Comparison of ENCODE assay signal across 8 mouse cellular contexts in genomic region chr1:180569453-180569852, GRCm38 (mm10). TPM values are rescaled to one million over a fixed set of nuclear protein-coding genes. Genes with fewer than 3 reads are reported as not detected.
A peak's percentile ranks its signal among the peaks of the same experiment; 100 is the strongest.
DNase-seq lines count a peak whose midpoint lies in the region; ATAC-seq and TF ChIP-seq lines count a peak whose summit lies in the region.

No protein-coding gene starts in this region.

- dilution Hi-C loops in CH12.LX (cut with MboI; ENCODE audit: extremely low pct_ligation_motif_present, extremely low pct_unique_long_range_greater_than_20kb, low sequenced_read_pairs), result no loop called here

- ATAC-seq in liver, embryonic 13.5 days (ENCODE audit: low read depth), result no peak
- no peak for ATAC-seq in erythroid progenitor cell, adult 5-6 weeks (replicated peaks; ENCODE audit: low FRiP score, poor library complexity, severe bottlenecking)

- TF ChIP-seq RAD21 in CH12.LX (IDR thresholded peaks at IDR 0.05; ENCODE audit: low read depth, low read length), result no peak

- no peak for TF ChIP-seq EP300 in CH12.LX (IDR thresholded peaks at IDR 0.05; ENCODE audit: low read length)

- H3K27me3 ChIP-seq in heart, embryonic 10.5 days (ENCODE audit: insufficient read depth, poor library complexity, severe bottlenecking), result 0 out of 2 replicates have a peak, but pooled peaks cover 4% of the 10 kb centered on the region
- H3K27me3 ChIP-seq in CH12.LX (replicated peaks), result no peaks in the 10 kb centered on the region
- no peaks in the 10 kb centered on the region for H3K27me3 ChIP-seq in liver, embryonic 13.5 days

- peaks cover 40% of the 10 kb centered on the region for H3K4me1 ChIP-seq in heart, embryonic 10.5 days
- peaks cover 24 to 50% of the 10 kb centered on the region in 2 experiments for H3K4me1 ChIP-seq in CH12.LX (ENCODE audit: control insufficient read depth in 1 of 2, insufficient read depth in 2 of 2)
- peaks cover 2% of the 10 kb centered on the region; the same call in 1 of the 2 replicates for H3K4me1 ChIP-seq in embryonic fibroblast, embryonic 13.5 days (ENCODE audit: control insufficient read depth, insufficient read depth, low read length)
- peaks cover 51% of the 10 kb centered on the region for H3K4me1 ChIP-seq in liver, embryonic 13.5 days (replicated peaks)

- peaks cover 18% of the 10 kb centered on the region for H3K36me3 ChIP-seq in heart, embryonic 10.5 days
- H3K36me3 ChIP-seq in CH12.LX (replicated peaks in 1 of 2; ENCODE audit: control insufficient read depth in 1 of 2, insufficient read depth in 1 of 2, low read length in 1 of 2), result peaks cover 5 to 35% of the 10 kb centered on the region in 2 experiments
- H3K36me3 ChIP-seq in liver, embryonic 13.5 days, result peaks cover 24% of the 10 kb centered on the region

- under 1% methylated on average over 17 of the region's 17 CpGs for WGBS in heart, embryonic 10.5 days
- 0% methylated on average over 17 of the region's 17 CpGs for WGBS in liver, embryonic 13.5 days (ENCODE audit: insufficient replicate concordance)

- peak overlapping the region; percentile 97 for H3K4me2 ChIP-seq in CH12.LX (ENCODE audit: insufficient read depth, low read depth, poor library complexity, severe bottlenecking)
- H3K4me2 ChIP-seq in liver, embryonic 13.5 days, result peak overlapping the region; percentile 99

- H3K27ac ChIP-seq in heart, embryonic 10.5 days, result peak overlapping the region; percentile 94
- H3K27ac ChIP-seq in CH12.LX (ENCODE audit: insufficient read depth, low read depth), result peak overlapping the region; percentile 70
- H3K27ac ChIP-seq in embryonic fibroblast, embryonic 13.5 days (ENCODE audit: insufficient read depth, low read length), result peak overlapping the region; percentile 65; the same call in 1 of the 2 replicates
- peak overlapping the region; percentile 81 for H3K27ac ChIP-seq in liver, embryonic 13.5 days

- in situ Hi-C loops in CH12.LX (cut with MboI; ENCODE audit: low pct_ligation_motif_present, low pct_unique_long_range_greater_than_20kb, low sequenced_read_pairs), result no loop called here

- peak overlapping the region; percentile 88 for H3K4me3 ChIP-seq in heart, embryonic 10.5 days
- H3K4me3 ChIP-seq in CH12.LX (replicated peaks in 1 of 3; ENCODE audit: low read depth in 2 of 3, low read length in 2 of 3, poor library complexity in 1 of 3), result peak overlapping the region; percentile 79 to 94 (median 84)
- H3K4me3 ChIP-seq in embryonic fibroblast, embryonic 13.5 days (ENCODE audit: insufficient read depth, low read length), result peak overlapping the region; percentile 99
- H3K4me3 ChIP-seq in liver, embryonic 13.5 days (replicated peaks), result peak overlapping the region; percentile 85

- no peak for TF ChIP-seq CTCF in CH12.LX (conservative IDR thresholded peaks at IDR 0.05 in 1 of 2, IDR thresholded peaks at IDR 0.05 in 1 of 2; ENCODE audit: low read depth in 2 of 2, low read length in 2 of 2)
- TF ChIP-seq CTCF in embryonic fibroblast, embryonic 13.5 days (IDR thresholded peaks at IDR 0.05; ENCODE audit: borderline replicate concordance, insufficient read depth, low read length), result no peak

- H3K79me2 ChIP-seq in CH12.LX (replicated peaks; ENCODE audit: control insufficient read depth, extremely low read depth, insufficient read depth, poor library complexity, severe bottlenecking), result peaks cover 55% of the 10 kb centered on the region

- TF ChIP-seq POLR2A in CH12.LX (IDR thresholded peaks at IDR 0.05; ENCODE audit: low read depth, low read length), result no peak
- TF ChIP-seq POLR2A in embryonic fibroblast, embryonic 13.5 days (IDR thresholded peaks at IDR 0.05; ENCODE audit: low read depth, low read length), result no peak

- DNase-seq in heart, embryonic 10.5 days (ENCODE audit: low spot score), result no peak
- DNase-seq in heart, adult 11 months, result no peak
- no peak for DNase-seq in CH12.LX (ENCODE audit: extremely low read depth)
- DNase-seq in liver, embryonic 13.5 days, result no peak
- no peak for DNase-seq in adrenal gland, postnatal 14 days
- no peak for DNase-seq in kidney, postnatal 10 days

- H3K9ac ChIP-seq in CH12.LX (ENCODE audit: insufficient read depth, low read depth), result peak overlapping the region; percentile 83
- peak overlapping the region; percentile 81 for H3K9ac ChIP-seq in liver, embryonic 13.5 days

- H3K9me3 ChIP-seq in heart, embryonic 10.5 days, result no peaks in the 10 kb centered on the region
- H3K9me3 ChIP-seq in CH12.LX (replicated peaks; ENCODE audit: low read length), result no peaks in the 10 kb centered on the region
- H3K9me3 ChIP-seq in liver, embryonic 13.5 days (replicated peaks), result no peaks in the 10 kb centered on the region

TF ChIP-seq in CH12.LX, 34 proteins besides CTCF, POLR2A, EP300 and RAD21:
- TF ChIP-seq ZC3H11A (IDR thresholded peaks at IDR 0.05; ENCODE audit: low read depth, low read length), result no peak
- TF ChIP-seq MEF2A (IDR thresholded peaks at IDR 0.05; ENCODE audit: borderline replicate concordance, low read depth, low read length), result peak; percentile 69; the same call in 1 of the 2 replicates
- peak; percentile 44; the same call in 1 of the 2 replicates for TF ChIP-seq ZNF384 (IDR thresholded peaks at IDR 0.05; ENCODE audit: low read depth, low read length)
- TF ChIP-seq CHD1 (IDR thresholded peaks at IDR 0.05; ENCODE audit: low read depth, low read length), result 0 out of 2 replicates have a peak, but pooled peaks have one; percentile 71

RNA-seq across cellular contexts. Expression of gene Parp1, which starts 0.7 kb away (rescaled TPM):
- polyA plus RNA-seq in heart, embryonic 10.5 days (2016; fragmentation: Nextera tagmentation; extraction: Ambion mirVana), result 152 and 186 TPM in 2 replicates
- total RNA-seq in CH12.LX (2012; rRNA removed), result 313 and 333 TPM in 2 replicates
- total RNA-seq in CH12.LX (2014; rRNA removed), result 304 and 310 TPM in 2 replicates
- 310 and 344 TPM in 2 replicates for polyA plus RNA-seq in CH12.LX (2012; ENCODE audit: insufficient read length, low read depth)
- 37.3 and 41.7 TPM in 2 replicates for polyA plus RNA-seq in embryonic fibroblast, embryonic 13.5 days (2011; ENCODE audit: insufficient read length, low read depth, missing spikeins)
- polyA plus RNA-seq in liver, embryonic 13.5 days (2015; fragmentation: Nextera tagmentation; extraction: Ambion mirVana), result 76.4 and 86.0 TPM in 2 replicates
- total RNA-seq in adrenal gland, postnatal 14 days (2021), result 92.8 TPM in 2 replicates
- total RNA-seq in erythroid progenitor cell, adult 5-6 weeks (2015; ENCODE audit: low replicate concordance), result 36.4 and 38.6 TPM in 2 replicates
- total RNA-seq in erythroid progenitor cell, adult 5-6 weeks (2017; ENCODE audit: low replicate concordance), result 20.3 and 21.3 TPM in 2 replicates
